Mouse (Mus musculus): Measurements from ENCODE around the gene Krtap4-2. TPM values are rescaled to one million over a fixed set of nuclear protein-coding genes. Genes with fewer than 3 reads are reported as not detected.

Krtap4-2 gene
- not detected in 2 replicates for polyA plus RNA-seq (2015; fragmentation: Nextera tagmentation; extraction: Ambion mirVana)

GRCm38 (mm10) chr11:99634653-99635134, at the start of gene Krtap4-2:
Krtap4-2 (minus strand) TSS chr11:99635084.

GRCm38 (mm10) chr11:99665860-99666259, 31.0 kb upstream of the Krtap4-2 start, which contains the start of gene Krtap4-6:
Krtap4-6 (minus strand) TSS chr11:99665960.

GRCm38 (mm10) chr11:99658467-99659010, 23.7 kb upstream of the Krtap4-2 start, which contains the start of gene Gm11563:
Gm11563 (minus strand) TSS chr11:99658960.

GRCm38 (mm10) chr11:99650136-99650535, 15.3 kb upstream of the Krtap4-2 start, which contains the start of gene Gm11555:
Gm11555 (minus strand) TSS chr11:99650236.

GRCm38 (mm10) chr11:99643635-99644139, 8.8 kb upstream of the Krtap4-2 start, which contains the start of gene Krtap4-7:
Krtap4-7 (minus strand) TSS chr11:99644089.

GRCm38 (mm10) chr11:99628138-99628537, 6.7 kb downstream of the Krtap4-2 start, which contains the start of gene Krtap4-1:
Krtap4-1 (minus strand) TSS chr11:99628238.

GRCm38 (mm10) chr11:99620335-99620734, 14.5 kb downstream of the Krtap4-2 start, which contains the start of gene Gm11562:
Gm11562 (minus strand) TSS chr11:99620435.

GRCm38 (mm10) chr11:99614796-99615363, 20.0 kb downstream of the Krtap4-2 start, which contains the start of gene Krtap2-4:
Krtap2-4 (minus strand) TSS chr11:99614846.

GRCm38 (mm10) chr11:99610089-99610488, 24.8 kb downstream of the Krtap4-2 start, which contains the start of gene Gm11937:
Gm11937 (minus strand) TSS chr11:99610189.

GRCm38 (mm10) chr11:99603208-99603607, 31.7 kb downstream of the Krtap4-2 start, which contains the start of gene Gm11938:
Gm11938 (minus strand) TSS chr11:99603308.

GRCm38 (mm10) chr11:99597742-99598141, 37.1 kb downstream of the Krtap4-2 start, which contains the start of gene Krtap9-3:
Krtap9-3 (minus strand) TSS chr11:99598105.

GRCm38 (mm10) chr11:99590981-99591380, 43.9 kb downstream of the Krtap4-2 start, which contains the start of gene Krtap1-3:
Krtap1-3 (minus strand) TSS chr11:99591339.

Other genes starting within 250 kb of the Krtap4-2 start
- 12.9 and 155 TPM in 2 replicates for gene Krt10, start 245.7 kb downstream of the Krtap4-2 start, polyA plus RNA-seq (2015; fragmentation: Nextera tagmentation; extraction: Ambion mirVana)
- 2.1 TPM in 1 of 2 replicates, not detected in the other for gene Krt12, start 212.8 kb downstream of the Krtap4-2 start, polyA plus RNA-seq (2015; fragmentation: Nextera tagmentation; extraction: Ambion mirVana)
- 0.13 TPM in 1 of 2 replicates, not detected in the other for gene Krt20, start 196.9 kb downstream of the Krtap4-2 start, polyA plus RNA-seq (2015; fragmentation: Nextera tagmentation; extraction: Ambion mirVana)
- gene Krt23, start 141.9 kb downstream of the Krtap4-2 start, polyA plus RNA-seq (2015; fragmentation: Nextera tagmentation; extraction: Ambion mirVana): 3.5 TPM in 1 of 2 replicates, not detected in the other
- not detected in 2 replicates for gene Krt39, start 113.7 kb downstream of the Krtap4-2 start, polyA plus RNA-seq (2015; fragmentation: Nextera tagmentation; extraction: Ambion mirVana)
- gene Krt40, start 91.9 kb downstream of the Krtap4-2 start, polyA plus RNA-seq (2015; fragmentation: Nextera tagmentation; extraction: Ambion mirVana): not detected in 2 replicates
- gene Krtap3-3, start 84.2 kb downstream of the Krtap4-2 start, polyA plus RNA-seq (2015; fragmentation: Nextera tagmentation; extraction: Ambion mirVana): not detected in 2 replicates
- gene Krtap3-2, start 78.2 kb downstream of the Krtap4-2 start, polyA plus RNA-seq (2015; fragmentation: Nextera tagmentation; extraction: Ambion mirVana): not detected in 2 replicates
- gene Gm11939, start 75.6 kb downstream of the Krtap4-2 start, polyA plus RNA-seq (2015; fragmentation: Nextera tagmentation; extraction: Ambion mirVana): not detected in 2 replicates
- gene Krtap3-1, start 68.5 kb downstream of the Krtap4-2 start, polyA plus RNA-seq (2015; fragmentation: Nextera tagmentation; extraction: Ambion mirVana): not detected in 2 replicates
- gene Krtap1-5, start 54.1 kb downstream of the Krtap4-2 start, polyA plus RNA-seq (2015; fragmentation: Nextera tagmentation; extraction: Ambion mirVana): not detected in 2 replicates
- gene Krtap1-4, start 51.4 kb downstream of the Krtap4-2 start, polyA plus RNA-seq (2015; fragmentation: Nextera tagmentation; extraction: Ambion mirVana): not detected in 2 replicates
- not detected in 2 replicates for gene Krtap1-3, start 43.7 kb downstream of the Krtap4-2 start, polyA plus RNA-seq (2015; fragmentation: Nextera tagmentation; extraction: Ambion mirVana)
- not detected in 2 replicates for gene Krtap9-3, start 37.0 kb downstream of the Krtap4-2 start, polyA plus RNA-seq (2015; fragmentation: Nextera tagmentation; extraction: Ambion mirVana)
- gene Gm11938, start 31.8 kb downstream of the Krtap4-2 start, polyA plus RNA-seq (2015; fragmentation: Nextera tagmentation; extraction: Ambion mirVana): not detected in 2 replicates
- not detected in 2 replicates for gene Gm11937, start 24.9 kb downstream of the Krtap4-2 start, polyA plus RNA-seq (2015; fragmentation: Nextera tagmentation; extraction: Ambion mirVana)
- gene Krtap2-4, start 20.2 kb downstream of the Krtap4-2 start, polyA plus RNA-seq (2015; fragmentation: Nextera tagmentation; extraction: Ambion mirVana): not detected in 2 replicates
- gene Gm11562, start 14.6 kb downstream of the Krtap4-2 start, polyA plus RNA-seq (2015; fragmentation: Nextera tagmentation; extraction: Ambion mirVana): not detected in 2 replicates
- not detected in 2 replicates for gene Krtap4-1, start 6.8 kb downstream of the Krtap4-2 start, polyA plus RNA-seq (2015; fragmentation: Nextera tagmentation; extraction: Ambion mirVana)
- not detected in 2 replicates for gene Krtap4-7, start 9.0 kb upstream of the Krtap4-2 start, polyA plus RNA-seq (2015; fragmentation: Nextera tagmentation; extraction: Ambion mirVana)
- not detected in 2 replicates for gene Gm11555, start 15.2 kb upstream of the Krtap4-2 start, polyA plus RNA-seq (2015; fragmentation: Nextera tagmentation; extraction: Ambion mirVana)
- not detected in 2 replicates for gene Gm11563, start 23.9 kb upstream of the Krtap4-2 start, polyA plus RNA-seq (2015; fragmentation: Nextera tagmentation; extraction: Ambion mirVana)
- not detected in 2 replicates for gene Krtap4-6, start 30.9 kb upstream of the Krtap4-2 start, polyA plus RNA-seq (2015; fragmentation: Nextera tagmentation; extraction: Ambion mirVana)
- not detected in 2 replicates for gene Gm14190, start 55.7 kb upstream of the Krtap4-2 start, polyA plus RNA-seq (2015; fragmentation: Nextera tagmentation; extraction: Ambion mirVana)
- not detected in 2 replicates for gene Gm14180, start 99.2 kb upstream of the Krtap4-2 start, polyA plus RNA-seq (2015; fragmentation: Nextera tagmentation; extraction: Ambion mirVana)
- not detected in 2 replicates for gene Gm11595, start 137.8 kb upstream of the Krtap4-2 start, polyA plus RNA-seq (2015; fragmentation: Nextera tagmentation; extraction: Ambion mirVana)
- gene Krtap4-8, start 145.6 kb upstream of the Krtap4-2 start, polyA plus RNA-seq (2015; fragmentation: Nextera tagmentation; extraction: Ambion mirVana): not detected in 2 replicates
- not detected in 2 replicates for gene Krtap4-9, start 150.1 kb upstream of the Krtap4-2 start, polyA plus RNA-seq (2015; fragmentation: Nextera tagmentation; extraction: Ambion mirVana)
- not detected in 2 replicates for gene Gm11596, start 158.4 kb upstream of the Krtap4-2 start, polyA plus RNA-seq (2015; fragmentation: Nextera tagmentation; extraction: Ambion mirVana)
- gene Gm11569, start 163.8 kb upstream of the Krtap4-2 start, polyA plus RNA-seq (2015; fragmentation: Nextera tagmentation; extraction: Ambion mirVana): not detected in 2 replicates
- not detected in 2 replicates for gene Gm11554, start 169.4 kb upstream of the Krtap4-2 start, polyA plus RNA-seq (2015; fragmentation: Nextera tagmentation; extraction: Ambion mirVana)
- not detected in 2 replicates for gene Krtap4-13, start 174.8 kb upstream of the Krtap4-2 start, polyA plus RNA-seq (2015; fragmentation: Nextera tagmentation; extraction: Ambion mirVana)
- gene Gm11564, start 180.6 kb upstream of the Krtap4-2 start, polyA plus RNA-seq (2015; fragmentation: Nextera tagmentation; extraction: Ambion mirVana): not detected in 2 replicates
- not detected in 2 replicates for gene 2300003K06Rik, start 203.0 kb upstream of the Krtap4-2 start, polyA plus RNA-seq (2015; fragmentation: Nextera tagmentation; extraction: Ambion mirVana)
- not detected in 2 replicates for gene Krtap4-16, start 216.5 kb upstream of the Krtap4-2 start, polyA plus RNA-seq (2015; fragmentation: Nextera tagmentation; extraction: Ambion mirVana)
- gene Gm11568, start 222.8 kb upstream of the Krtap4-2 start, polyA plus RNA-seq (2015; fragmentation: Nextera tagmentation; extraction: Ambion mirVana): not detected in 2 replicates
- not detected in 2 replicates for gene Gm11559, start 229.4 kb upstream of the Krtap4-2 start, polyA plus RNA-seq (2015; fragmentation: Nextera tagmentation; extraction: Ambion mirVana)
- gene Krtap9-1, start 238.3 kb upstream of the Krtap4-2 start, polyA plus RNA-seq (2015; fragmentation: Nextera tagmentation; extraction: Ambion mirVana): not detected in 2 replicates
- gene Gm11567, start 244.1 kb upstream of the Krtap4-2 start, polyA plus RNA-seq (2015; fragmentation: Nextera tagmentation; extraction: Ambion mirVana): not detected in 2 replicates

Measured in skeletal muscle tissue, postnatal 0 days (tissue).